Mouse (Mus musculus) right cerebral cortex, postnatal 36 days (tissue): ENCODE measurements around the gene Uba2.
A peak's percentile ranks its signal among the peaks of the same experiment; 100 is the strongest.
"Not testable (repeated sequence)": the region's sequence is repeated elsewhere in the genome, so short reads cannot be mapped to it uniquely, and the experiment has no call there.

Source experiments
- DNase-seq, 2 experiments: peaks; one replicate each; pipeline ENCODE4 v3.0.0; 2022; ENCODE audit warnings: low spot score in 2 of 2, mixed read lengths in 1 of 2

The Uba2 gene

GRCm38 (mm10) chr7:34169454-34169853, at the start of gene Uba2:
TSS of gene Uba2 (minus strand) at chr7:34169599.
- no peak for DNase-seq

- no peak for DNase-seq
These were observed 49.1 kb upstream of the Uba2 start for GRCm38 (mm10) chr7:34218496-34218895.

GRCm38 (mm10) chr7:34216474-34216873, 47.1 kb upstream of the Uba2 start:
- DNase-seq, result no peak

- no peak for DNase-seq
These were observed 46.1 kb upstream of the Uba2 start for GRCm38 (mm10) chr7:34215481-34215880.

- DNase-seq, result no peak
These were observed 45.2 kb upstream of the Uba2 start for GRCm38 (mm10) chr7:34214644-34215043.

- DNase-seq, result no peak
These were observed 43.9 kb upstream of the Uba2 start for GRCm38 (mm10) chr7:34213281-34213680.

GRCm38 (mm10) chr7:34208027-34208745, 38.8 kb upstream of the Uba2 start:
- no peak for DNase-seq

- no peak for DNase-seq
These were observed 36.9 kb upstream of the Uba2 start for GRCm38 (mm10) chr7:34206331-34206730.

GRCm38 (mm10) chr7:34202147-34202546, 32.7 kb upstream of the Uba2 start:
- not testable (repeated sequence) for DNase-seq

- no peak for DNase-seq
These were observed 31.4 kb upstream of the Uba2 start for GRCm38 (mm10) chr7:34200829-34201228.

- DNase-seq, result no peak
These were observed 28.9 kb upstream of the Uba2 start for GRCm38 (mm10) chr7:34198346-34198745.

- peak; percentile 84 for DNase-seq
These were observed 27.0 kb upstream of the Uba2 start, which contains the start of gene Pdcd2l for GRCm38 (mm10) chr7:34196132-34197128. TSS of gene Pdcd2l (minus strand) at chr7:34196661.

GRCm38 (mm10) chr7:34195632-34196031, 26.2 kb upstream of the Uba2 start:
- no peak for DNase-seq

GRCm38 (mm10) chr7:34192825-34193224, 23.4 kb upstream of the Uba2 start:
- no peak for DNase-seq

GRCm38 (mm10) chr7:34189376-34189989, 20.1 kb upstream of the Uba2 start:
- no peak for DNase-seq

- no peak for DNase-seq
These were observed 14.4 kb upstream of the Uba2 start for GRCm38 (mm10) chr7:34183794-34184193.

GRCm38 (mm10) chr7:34183356-34183755, 14.0 kb upstream of the Uba2 start:
- no peak for DNase-seq

- DNase-seq, result not testable (repeated sequence)
These were observed 6.8 kb upstream of the Uba2 start for GRCm38 (mm10) chr7:34176241-34176640.

GRCm38 (mm10) chr7:34172251-34172650, 2.9 kb upstream of the Uba2 start:
- DNase-seq, result no peak

- peak; percentile 88 for DNase-seq
These were observed 738 bp downstream of the Uba2 start for GRCm38 (mm10) chr7:34168470-34169251.

- peak; percentile 16 to 27 for DNase-seq
These were observed 1.5 kb downstream of the Uba2 start for GRCm38 (mm10) chr7:34167766-34168469.
